Mouse (Mus musculus): ENCODE results near the gene Got2. TPM values are rescaled to one million over a fixed set of nuclear protein-coding genes. Genes with fewer than 3 reads are reported as not detected.

Gene Got2
- polyA plus RNA-seq, 1 experiment from 2014 or later, result 371 TPM

- no peak for TF ChIP-seq CTCF (IDR thresholded peaks at IDR 0.05)
- ChIA-PET POLR2A (no interaction called here), CTCF (no interaction called here)
- ATAC-seq (no peak), DNase-seq (ENCODE audit: low read depth, low spot score) (no peak)
- no peaks in the 10 kb centered on the region for H3K27me3 ChIP-seq
- in situ Hi-C loops (cut with MboI; ENCODE audit: low pct_unique_long_range_greater_than_20kb), result no loop called here
These were observed 67.1 kb downstream of the Got2 start for GRCm38 (mm10) chr8:95821266-95821665.

- ATAC-seq (no peak), DNase-seq (ENCODE audit: low read depth, low spot score) (no peak)
- in situ Hi-C loops (cut with MboI; ENCODE audit: low pct_unique_long_range_greater_than_20kb), result no loop called here
- H3K27me3 ChIP-seq, result no peaks in the 10 kb centered on the region
- TF ChIP-seq CTCF (IDR thresholded peaks at IDR 0.05), result no peak
- CTCF ChIA-PET, result interaction anchor here (1.1 to 1.2 kb wide), 2 partner anchors 9 to 15 kb away, joined by 3 to 4 read pairs; no protein-coding TSS in a partner anchor
- POLR2A ChIA-PET, result no interaction called here
These were observed 70.1 kb downstream of the Got2 start for GRCm38 (mm10) chr8:95818211-95818610.

GRCm38 (mm10) chr8:95817597-95817996, 70.8 kb downstream of the Got2 start:
- H3K27me3 ChIP-seq, result no peaks in the 10 kb centered on the region
- ATAC-seq, result no peak
- ChIA-PET POLR2A (no interaction called here), CTCF (interaction anchor here (1.1 kb wide), 1 partner anchor 8 kb away, joined by 4 read pairs; no protein-coding TSS in a partner anchor)
- TF ChIP-seq CTCF (IDR thresholded peaks at IDR 0.05), result no peak
- no peak for DNase-seq (ENCODE audit: low read depth, low spot score)
- in situ Hi-C loops (cut with MboI; ENCODE audit: low pct_unique_long_range_greater_than_20kb), result no loop called here

- in situ Hi-C loops (cut with MboI; ENCODE audit: low pct_unique_long_range_greater_than_20kb), result no loop called here
- no peak for ATAC-seq
- TF ChIP-seq CTCF (IDR thresholded peaks at IDR 0.05), result no peak
- CTCF ChIA-PET, result no interaction called here
- POLR2A ChIA-PET, result no interaction called here
- H3K27me3 ChIP-seq, result no peaks in the 10 kb centered on the region
- no peak for DNase-seq (ENCODE audit: low read depth, low spot score)
These were observed 72.2 kb downstream of the Got2 start for GRCm38 (mm10) chr8:95816044-95816708.

Other genes starting within 250 kb of the Got2 start
- 26.6 TPM for gene Ndrg4, start 211.6 kb downstream of the Got2 start, polyA plus RNA-seq (2021)
- 36.3 TPM for gene Setd6, start 172.7 kb downstream of the Got2 start, polyA plus RNA-seq (2021)
- gene Cnot1, start 81.1 kb downstream of the Got2 start, polyA plus RNA-seq (2021), result 115 TPM
- gene Sap18b, start 63.2 kb downstream of the Got2 start, polyA plus RNA-seq (2021), result 196 TPM
- 29.1 TPM for gene Slc38a7, start 35.0 kb downstream of the Got2 start, polyA plus RNA-seq (2021)